Mouse (Mus musculus): ENCODE data around the gene Scn3a.
A peak's percentile ranks its signal among the peaks of the same experiment; 100 is the strongest.
"Not testable (repeated sequence)": the region's sequence is repeated elsewhere in the genome, so short reads cannot be mapped to it uniquely, and the experiment has no call there.

The Scn3a gene

DNA sequence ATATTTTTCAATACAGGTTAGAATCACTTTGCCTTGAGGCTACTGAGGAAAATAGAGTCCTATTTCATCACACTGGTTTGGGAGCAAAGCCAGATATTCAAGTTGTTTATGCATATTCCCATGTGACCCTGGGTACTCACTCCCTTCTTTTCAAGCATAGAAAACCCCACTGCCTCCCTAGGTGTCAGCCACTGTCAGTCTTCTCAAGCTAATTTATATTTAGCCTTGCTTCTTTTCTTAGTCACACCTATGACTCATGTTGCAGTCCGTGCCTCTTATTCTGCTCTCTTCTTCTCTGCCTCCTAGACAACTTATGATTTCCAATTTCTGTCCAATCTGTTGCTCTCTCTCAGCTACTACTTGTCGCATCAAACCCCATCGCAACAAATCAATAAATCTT, 84.0 kb downstream of the Scn3a start:
- DNase-seq: no peak

DNA sequence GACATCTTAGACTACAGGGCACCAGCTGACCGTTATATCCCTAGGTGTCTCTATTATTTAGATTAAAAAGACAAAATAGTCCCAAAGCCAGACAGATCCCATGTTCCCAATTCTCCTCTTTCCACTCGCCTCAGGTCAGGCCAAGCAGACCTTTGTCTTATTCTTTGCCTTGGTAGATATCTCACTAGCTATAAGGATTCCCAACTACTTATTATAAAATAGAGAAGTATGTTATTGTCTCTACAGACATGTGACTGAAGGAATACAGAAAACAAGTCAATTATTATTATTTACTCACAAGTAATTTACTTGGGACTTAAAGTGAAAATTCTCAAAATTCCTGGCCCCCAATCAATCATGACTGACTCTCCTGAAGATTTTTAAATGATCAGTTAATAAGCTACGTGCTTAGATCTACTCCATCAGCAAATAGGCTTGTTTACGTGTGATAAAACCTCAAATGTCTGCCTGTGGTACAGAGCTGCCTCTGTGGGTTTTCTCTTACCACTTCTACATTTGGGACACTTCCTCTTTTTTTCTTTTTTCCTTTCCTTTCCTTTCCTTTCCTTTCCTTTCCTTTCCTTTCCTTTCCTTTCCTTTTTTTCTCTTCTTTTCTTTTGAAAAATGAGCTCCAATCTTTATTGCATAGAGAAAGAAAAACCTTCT, 86.3 kb downstream of the Scn3a start:
- DNase-seq: no peak

DNA sequence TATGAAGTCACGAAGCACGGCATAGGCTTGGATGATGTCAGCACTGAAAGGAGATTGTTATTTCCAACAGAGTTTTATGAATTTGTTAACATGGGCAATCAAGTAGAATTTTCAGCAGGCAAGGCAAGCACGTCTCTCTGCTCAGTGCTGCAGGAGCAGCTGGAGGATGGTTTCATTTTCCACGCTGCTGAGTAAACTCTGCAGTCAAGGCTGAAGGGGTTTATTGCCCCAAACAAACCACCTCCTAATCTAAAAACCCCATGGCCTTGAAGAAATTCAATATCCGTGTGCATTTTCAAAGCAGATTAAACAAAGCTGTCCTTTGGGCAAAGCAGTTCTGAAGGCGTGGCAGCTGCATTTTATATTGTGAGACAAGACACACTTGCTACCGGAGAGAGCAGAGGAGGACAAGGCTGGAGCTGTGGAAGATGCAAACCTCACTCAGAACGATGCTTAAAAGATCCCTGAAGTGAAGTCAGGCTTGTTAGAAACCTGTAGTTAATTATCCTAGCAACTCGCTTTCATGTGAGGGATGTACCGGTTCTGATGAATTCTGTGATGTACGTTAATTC, 96.0 kb downstream of the Scn3a start:
- DNase-seq: no peak

DNA sequence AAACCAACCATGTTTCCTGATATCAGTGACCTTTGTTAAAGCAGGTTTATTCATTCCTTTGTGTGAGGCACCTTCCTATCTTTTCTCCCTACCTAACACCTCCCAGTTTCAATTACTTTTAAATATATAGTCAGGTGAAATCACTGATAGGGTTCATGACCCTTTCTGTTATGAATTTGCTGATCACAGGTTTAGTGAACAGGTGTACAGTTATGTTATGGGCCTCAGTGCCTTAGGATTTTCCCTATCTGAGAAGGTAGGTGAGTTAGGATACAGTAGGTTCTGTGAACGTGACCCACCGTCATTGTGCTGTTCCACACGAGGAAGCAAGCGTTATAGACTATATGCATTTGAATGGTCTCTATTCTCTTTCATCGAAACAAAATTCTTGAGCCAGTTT, 101.7 kb downstream of the Scn3a start:
- DNase-seq: no peak

DNA sequence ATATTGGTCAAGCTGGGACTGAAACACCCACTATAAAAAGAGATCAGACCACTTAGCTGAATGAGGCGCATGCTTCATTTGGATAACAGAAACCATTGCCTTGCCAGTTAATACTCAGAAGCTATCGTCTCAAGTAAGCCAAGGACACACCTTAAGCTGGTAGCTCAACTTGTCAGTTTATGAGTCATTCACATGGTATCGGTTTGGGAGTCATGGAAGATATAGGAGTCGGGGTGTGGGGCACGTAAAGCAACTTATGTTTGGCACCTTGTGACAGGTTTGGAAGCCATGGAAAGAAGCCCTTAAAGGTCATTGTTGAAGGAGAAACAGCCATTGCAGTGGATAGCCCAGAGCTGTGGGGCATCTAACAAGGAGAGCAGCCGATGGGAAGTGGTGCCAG, 113.7 kb downstream of the Scn3a start:
- DNase-seq: no peak

DNA sequence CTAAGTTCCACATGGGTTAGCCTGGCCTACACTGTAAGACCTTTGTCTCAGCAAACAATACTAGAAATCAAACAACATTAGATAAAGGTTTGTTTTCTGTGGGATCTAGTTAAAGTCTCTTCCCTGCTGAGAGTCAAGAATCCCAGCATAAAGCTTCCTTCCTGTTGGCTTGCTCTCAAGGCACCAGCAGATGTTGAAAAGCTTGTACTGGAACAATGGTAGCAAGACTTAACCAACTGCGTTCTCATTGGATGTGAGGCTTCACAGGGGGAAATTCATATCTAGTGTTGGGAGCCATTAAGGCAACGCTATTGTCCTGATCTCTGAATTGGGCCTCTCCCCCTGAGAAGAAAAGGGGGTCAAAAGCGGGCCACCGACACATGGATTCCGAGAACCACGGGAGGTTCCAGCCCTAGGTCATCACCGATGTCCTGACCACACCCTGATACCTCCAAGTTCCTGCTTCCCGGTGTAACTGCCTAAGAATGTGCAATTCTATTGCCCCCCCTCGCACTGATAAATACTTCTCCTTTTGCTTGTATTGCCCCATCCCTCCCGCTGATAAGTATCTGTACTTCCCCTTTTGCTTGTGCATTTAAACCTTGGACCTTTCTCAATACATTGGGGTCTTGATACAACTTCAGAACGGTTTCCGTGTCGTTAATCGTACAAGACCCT, 115.9 kb downstream of the Scn3a start:
- not testable (repeated sequence) for DNase-seq

DNA sequence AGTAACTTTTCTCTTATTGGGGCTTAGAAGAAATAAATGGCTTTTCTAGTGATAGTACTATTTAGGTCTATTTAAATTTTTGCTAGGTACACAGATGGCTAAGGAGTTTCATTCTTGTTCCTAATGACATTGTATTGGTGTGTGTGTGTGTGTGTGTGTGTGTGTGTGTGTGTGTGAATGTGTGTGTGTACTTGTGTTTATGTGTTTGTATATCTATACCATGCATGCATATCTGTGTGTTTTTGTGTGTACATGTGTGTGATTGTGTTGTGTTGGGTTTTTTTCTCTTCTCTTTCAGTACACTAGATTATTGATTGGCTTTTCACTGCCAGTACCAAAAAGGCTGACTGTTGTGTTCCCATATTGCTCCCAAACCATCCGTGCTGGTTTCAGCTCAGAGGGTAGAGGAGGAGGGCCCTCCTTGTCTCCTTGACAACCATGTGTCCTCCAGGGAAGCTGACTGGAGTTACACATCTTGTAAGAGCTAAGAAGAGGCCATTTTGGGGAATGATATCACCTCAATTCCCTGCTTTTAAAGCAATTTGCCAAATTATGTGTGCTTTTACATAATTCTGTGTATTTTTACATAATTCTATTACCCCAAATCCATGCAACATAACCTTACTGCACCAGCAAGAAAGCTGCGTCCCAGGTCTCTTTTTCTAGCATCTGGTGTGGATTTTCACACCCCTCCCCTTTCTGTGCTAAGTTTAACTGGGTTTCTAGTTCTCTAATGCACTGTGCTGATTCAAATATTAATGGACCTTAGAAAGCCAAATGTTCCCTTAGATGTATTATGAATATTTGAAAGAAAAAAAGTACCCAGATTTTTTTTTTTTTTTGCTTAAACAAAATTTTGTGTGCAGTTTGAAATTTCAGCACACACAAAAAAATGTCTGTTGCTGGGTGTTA, 116.7 kb downstream of the Scn3a start:
- no peak for DNase-seq

DNA sequence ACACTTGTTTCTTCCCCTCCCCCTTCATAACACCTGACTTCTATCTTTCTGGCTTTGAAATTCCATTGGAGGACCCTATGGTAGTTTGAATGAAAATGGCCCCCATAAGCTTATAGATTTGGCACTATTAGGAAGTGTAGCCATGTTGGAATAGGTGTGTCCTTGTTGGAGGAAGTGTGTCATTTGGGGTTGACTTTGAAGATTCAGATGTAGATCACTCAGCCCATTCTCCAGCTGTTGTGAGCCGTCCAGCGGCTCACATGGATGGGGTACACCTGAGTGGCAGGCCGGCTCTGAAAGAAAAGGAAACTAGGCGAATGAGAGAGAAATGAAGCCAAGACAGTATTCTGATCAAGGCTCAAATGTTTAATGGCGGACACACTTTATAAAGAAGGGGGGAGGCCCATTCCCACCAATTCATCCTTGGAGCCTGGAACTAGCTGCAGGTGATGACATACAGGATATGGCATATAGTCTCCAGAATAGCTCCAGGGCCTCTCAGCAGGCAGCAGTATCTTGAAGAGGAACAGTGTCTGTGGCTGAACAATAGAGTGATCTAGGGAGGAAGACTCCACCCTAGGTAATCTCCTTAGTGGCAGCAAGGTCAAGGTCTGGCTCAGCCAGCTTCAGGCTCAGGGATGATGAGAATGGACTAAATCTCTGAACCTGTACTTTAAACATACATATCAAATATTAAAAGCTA, 118.2 kb downstream of the Scn3a start:
- no peak for DNase-seq

DNA sequence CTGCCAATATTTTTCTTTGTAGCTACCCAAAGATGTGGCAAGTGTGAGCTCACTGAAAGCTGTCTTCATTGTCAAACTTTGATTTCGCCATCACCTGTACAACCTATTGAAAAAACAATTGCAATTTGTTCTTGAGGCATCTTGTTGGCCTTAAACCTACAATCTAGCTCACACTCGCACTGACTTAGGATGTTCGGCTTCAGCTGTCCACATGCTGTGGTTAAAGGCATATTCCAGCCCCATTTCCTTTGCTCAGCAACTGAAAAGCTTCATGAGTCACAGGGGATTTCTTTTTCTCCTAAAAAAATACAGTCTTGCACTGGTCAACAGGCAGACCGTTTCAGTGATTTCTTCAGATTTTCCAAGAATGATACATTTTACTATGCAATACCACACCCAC, 124.3 kb downstream of the Scn3a start:
- DNase-seq: no peak

DNA sequence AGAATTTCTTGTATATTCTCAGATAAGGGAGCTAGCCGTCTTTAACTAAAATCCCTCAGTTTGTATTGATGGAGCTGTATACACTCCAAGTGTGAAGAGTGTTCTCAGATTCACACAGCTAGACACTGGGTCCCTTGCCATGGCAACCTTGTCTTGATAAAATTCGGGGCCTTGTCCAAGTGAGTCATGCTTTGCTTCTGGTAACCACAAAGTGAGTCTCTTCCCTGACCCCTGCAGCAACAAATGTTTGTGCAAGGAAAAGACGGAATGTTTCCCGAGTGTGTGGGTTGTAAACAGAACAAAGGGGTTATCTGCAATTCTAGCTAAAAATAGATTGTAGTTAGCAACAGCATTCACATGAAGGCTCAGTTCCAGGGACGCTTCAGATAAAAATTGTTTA, 125.9 kb downstream of the Scn3a start:
- peak; percentile 9 for DNase-seq

DNA sequence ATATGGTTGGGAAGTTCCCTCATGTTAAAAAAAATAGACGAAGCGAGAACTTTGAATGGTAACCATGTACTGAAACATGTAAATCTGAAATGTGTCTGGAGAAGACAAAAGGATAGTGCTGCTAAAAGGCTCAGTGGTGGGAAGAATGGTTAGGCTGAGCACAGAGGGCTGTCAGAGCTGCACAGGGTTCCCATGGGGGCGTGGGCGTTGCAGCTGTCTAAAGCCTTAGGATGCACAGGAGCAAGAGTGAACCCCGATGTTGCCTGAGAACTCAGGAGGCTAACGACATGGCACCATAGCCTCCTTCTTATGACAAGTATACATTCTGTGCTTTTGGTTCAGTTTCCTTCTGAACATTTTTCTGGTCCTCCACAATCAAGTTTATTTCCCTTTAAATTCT, 126.3 kb downstream of the Scn3a start:
- DNase-seq: no peak

DNA sequence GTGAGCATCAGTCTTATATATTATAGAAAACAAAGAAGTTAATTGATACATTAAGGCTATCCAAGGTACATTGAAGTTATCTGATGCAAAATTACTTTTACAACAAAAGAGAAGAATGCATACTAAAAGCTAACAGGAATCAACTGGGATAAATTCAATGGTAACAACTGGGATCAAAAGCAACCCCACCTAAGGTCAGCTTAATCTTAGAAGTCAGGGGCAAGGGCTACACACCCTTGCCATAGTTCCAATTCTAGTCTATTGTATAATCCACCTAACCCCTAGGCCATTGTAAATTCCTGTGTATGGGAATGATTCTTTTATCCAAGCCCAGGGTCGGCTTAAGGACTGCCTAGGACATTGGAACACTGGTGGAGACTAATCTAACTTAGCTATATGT, 130.5 kb downstream of the Scn3a start:
- no peak for DNase-seq

DNA sequence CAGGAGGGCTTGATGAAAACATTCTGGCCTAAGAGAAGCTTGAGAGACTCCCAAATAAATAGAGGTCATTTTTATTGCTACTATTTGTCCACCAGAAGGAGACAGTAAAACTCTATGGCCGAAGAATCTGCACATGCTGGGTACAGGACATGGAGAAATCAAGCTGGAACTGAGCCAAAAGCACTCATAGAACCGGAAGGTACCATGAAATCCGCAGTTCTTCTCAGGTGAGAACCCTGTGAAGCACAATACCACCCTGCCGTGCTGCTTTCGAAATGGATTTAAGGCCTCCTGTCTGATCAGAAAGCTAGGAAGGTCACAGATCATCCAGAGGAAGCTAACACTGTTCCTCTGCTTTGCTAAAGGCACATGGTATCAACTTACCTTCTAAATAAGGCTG, 143.9 kb downstream of the Scn3a start:
- no peak for DNase-seq

DNA sequence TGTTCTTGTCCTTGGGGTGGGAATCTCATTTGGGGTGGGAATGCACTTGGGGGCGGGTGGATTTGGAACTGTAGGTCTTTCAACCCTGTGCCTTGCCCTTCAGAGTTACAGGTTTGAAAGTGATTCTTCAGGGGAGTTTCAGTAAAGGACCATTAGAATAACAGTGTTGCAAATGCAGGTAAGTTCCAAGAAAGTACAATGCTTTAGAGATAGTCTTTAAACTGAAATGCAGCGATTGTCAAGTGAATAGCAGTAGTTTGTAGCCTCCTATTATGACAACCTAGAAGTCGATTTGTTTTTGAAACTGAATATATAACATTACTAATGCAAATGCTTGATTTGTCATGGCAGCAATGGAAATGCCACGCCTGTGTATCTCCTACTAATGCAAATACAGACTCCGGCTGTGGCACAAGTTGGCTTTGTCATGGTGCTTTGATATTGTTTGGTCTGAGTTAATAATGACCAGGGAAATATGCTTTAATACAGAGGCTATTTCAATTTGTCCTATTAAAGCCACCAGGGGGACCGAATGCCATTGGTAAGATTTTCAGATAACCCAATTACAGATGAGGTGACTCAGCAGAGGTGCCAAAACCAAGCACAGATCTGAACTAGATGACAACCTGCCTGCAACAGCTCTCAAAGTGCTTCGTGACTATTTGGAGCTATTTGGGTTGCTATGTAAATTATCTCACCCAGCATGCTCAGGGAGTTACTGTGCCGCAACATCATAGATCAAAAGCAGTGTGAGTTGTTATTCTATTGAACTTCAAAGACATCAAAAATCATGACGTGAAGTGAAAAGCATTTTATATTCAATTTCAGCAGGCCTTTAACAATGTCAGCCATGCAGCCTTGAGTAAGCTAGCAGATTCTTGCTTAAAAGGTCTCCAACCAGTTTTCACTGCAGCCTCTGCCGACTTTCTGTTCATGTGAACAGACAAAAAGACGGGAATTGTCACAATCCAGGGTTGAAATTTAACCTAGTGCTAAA, 145.9 kb downstream of the Scn3a start:
- DNase-seq: no peak

DNA sequence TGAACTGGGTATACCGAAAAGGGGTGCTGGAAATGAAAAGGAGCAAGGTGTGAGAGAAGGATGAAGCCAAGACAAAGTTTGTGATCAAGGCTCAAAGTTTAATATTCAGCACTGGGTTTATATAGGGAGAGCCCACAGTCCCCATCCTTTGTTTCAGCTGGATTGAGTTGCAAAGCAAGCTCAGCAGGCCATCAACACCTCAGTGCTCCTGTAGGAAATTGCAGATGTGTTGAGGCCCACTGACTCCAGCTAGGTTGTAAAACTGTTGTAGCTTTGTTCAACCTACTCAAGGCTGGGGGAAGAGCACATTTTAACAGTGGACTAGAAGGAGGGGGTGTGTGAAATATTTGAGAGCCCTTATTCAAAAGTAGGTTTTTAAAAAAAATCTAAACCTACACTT, 148.8 kb downstream of the Scn3a start:
- no peak for DNase-seq

DNA sequence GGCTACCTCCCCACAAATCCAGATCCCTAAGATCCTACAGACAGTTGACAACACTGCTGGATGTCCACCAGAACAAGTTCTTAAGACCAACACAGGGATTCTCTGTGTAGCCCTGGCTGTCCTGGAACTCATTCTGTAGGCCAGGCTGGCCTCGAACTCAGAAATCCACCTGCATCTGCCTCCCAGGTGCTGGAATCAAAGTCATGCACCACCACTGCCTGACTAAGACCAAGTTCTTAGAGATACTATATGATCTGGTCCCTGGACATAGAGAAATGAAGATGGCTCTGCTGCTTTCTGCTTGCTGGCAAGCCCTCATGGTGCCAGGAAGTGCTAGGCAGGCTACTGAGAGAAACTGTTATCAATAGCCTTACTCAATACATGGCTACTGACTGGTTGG, 150.9 kb downstream of the Scn3a start:
- no peak for DNase-seq

DNA sequence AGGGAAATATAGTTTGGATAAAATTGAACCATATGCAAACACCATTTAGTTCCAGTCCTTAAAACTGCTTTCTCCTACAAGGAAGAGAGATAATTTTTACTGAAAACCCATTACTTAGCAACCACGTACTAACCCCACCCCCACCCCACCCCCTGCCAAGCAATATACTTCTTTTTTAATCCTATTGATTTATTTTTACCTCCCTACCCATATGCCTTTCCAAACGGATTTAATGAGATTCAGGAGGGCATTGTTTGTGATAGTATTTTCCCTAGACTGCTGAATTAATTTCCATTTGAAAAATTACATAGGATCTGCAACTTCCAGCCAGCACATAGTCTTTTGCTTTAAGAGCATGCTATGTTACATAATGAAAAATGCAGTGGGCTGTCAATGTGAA, 152.1 kb downstream of the Scn3a start:
- no peak for DNase-seq

DNA sequence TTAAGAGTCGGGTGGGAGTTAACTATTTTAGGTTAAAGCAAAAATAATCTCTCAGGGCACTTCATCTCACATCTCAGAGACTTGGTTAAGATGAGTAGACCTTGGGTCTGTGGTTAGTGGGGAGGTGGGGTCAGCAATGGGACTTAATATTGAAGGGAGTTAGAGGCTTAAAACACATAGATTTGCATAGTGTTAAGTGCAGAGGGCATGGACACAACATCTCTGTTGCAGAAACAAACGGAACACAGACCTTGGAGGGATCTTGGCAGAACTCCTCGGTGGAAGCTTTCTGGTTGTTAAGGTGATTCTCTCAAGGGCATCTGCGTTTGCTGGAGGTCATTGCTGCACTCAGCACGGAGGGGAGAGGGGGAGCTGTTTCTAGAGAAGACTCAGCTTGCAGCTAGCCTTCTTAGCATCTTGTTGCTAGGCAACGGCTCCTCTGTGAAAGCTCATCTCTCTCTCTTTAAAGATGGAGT, 152.6 kb downstream of the Scn3a start:
- DNase-seq: peak; percentile 20

DNA sequence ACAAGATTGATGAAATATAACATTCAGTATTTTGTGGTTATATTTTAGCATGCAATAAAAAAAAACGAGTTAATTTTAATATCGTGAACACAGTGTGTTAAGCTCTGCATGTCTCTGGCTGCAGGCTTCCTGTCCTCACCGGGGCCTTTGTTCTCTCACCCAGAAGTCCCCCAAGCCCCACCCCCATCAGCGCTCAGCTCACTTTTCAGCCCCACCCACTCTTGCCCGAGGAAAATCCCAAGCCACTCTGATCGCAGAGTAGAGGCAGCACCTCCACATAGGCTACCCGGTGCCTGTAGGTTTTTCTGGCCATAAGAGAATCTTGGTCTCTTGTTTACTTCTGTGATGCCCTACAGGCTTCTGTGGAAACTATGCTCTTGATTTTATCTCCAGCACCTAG, 153.2 kb downstream of the Scn3a start:
- DNase-seq: peak; percentile 39

DNA sequence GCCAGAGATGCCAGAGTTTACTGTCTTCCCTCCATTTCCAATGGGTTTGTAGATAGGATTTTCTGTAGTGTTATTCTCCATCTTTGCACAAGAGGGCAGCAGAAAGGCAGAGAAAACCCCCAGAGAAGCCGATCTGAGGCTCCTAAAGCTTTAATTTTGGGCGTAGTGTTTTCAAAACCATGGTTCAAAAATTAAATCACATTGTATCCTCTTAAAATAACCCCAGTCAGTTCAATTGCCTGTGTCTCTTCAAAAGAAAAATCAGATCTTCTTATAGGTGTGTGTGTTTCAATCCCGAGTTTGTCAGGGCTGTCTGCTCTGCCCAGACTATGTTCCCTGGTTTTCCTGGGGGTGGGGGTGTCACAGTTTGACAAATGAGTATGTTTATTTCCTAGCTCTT, 153.7 kb downstream of the Scn3a start:
- DNase-seq: peak; percentile 13
